Mouse (Mus musculus) right cerebral cortex, adult 2 months (tissue): ENCODE measurements around the gene Ythdf1.

ENCODE experiments used
- DNase-seq, 2 experiments: peaks; one replicate each; pipeline ENCODE4 v3.0.0; 2021 to 2022; ENCODE audit warnings: low spot score in 2 of 2

Ythdf1 gene

DNA sequence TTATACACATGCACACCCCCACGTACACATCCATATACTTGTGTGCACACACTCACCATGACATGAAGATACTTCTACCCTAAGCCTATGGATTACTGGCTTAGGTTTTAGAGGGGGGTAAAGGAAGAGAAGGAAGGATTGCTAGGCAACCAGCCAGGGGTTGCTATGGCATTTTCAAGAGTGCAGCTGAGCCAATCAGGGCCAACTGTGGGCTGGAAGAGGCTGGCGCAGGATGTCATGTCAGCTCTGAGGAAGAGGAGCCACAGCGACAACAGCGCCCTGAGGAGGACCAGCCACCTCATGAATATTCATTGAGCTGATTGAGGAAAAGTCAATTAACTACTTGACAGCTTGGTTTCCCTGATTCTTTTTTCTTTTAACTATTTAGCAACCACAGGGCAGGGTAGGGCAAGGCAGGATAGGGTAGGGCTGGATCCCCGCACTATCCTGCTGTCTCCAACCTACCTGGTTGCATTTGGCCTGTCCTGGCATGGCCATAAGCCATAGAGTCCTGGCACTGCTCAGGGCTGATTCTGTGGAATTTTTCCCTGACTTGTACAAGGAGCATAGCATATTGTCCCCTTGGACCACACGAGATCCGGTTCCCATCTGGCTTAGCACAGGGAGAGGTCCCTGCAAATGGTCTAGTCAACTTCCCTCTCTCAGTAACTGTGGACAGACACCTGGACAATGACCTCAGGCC is 41.2 kb downstream of the Ythdf1 start:
- DNase-seq: peak; percentile 72 to 73

DNA sequence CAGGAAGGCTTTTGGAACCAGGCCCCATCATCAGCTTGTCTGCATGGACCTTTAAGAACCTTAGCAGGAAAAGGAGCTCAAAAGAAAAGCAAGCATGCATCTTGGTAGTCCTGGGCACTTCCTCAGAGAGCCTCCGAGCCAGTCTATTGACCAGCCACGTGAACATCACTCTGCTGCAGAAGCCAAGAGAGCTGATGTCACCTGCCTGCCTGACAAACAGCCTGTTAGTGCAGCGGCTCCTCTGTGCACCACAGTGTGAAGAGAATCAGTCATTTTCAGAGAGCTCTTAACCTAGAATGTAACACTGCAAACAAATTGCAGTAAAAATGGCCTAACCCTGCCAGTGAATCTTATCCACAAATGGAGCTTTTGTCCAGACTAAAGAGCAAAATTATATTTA is 50.7 kb downstream of the Ythdf1 start:
- no peak for DNase-seq

DNA sequence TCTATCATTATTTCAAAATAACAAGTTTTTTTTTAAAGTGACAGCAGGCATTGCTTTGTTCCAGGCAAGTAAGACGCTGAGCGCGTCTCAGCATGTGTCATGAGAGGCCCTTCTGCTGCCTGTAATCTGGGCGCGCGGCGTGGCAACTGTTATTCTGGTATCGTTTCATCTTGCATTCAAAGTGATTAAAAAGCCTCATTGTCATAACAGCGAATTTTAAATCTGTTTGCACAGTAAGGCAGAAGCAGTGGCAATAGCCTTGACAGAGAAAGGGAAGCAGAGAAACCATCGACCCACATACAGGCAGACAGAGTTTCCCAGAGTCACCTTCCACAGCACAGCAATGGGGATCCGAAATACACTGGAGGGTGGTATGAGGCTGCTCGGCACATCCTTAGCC is 59.2 kb downstream of the Ythdf1 start:
- DNase-seq: peak; percentile 46 to 59

DNA sequence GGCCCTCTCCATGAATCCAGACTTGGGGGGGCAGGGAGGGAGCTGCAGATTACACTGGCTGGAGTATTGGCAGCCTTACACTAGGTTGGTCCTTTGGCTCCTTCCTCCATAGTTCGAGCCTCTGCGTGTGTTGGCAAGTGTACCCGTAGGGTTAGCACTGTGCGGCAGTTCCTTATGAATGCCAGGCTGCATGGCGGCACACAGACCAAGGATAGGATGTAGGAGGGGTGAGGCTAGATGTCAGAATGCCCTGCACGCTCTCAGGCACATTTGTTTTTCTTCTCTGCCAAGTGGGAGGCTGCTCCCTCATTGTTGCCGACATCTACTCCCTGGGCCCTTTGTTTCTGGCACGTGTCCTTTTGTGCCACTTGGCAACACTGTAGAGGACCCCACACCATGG is 63.6 kb downstream of the Ythdf1 start:
- DNase-seq: no peak

DNA sequence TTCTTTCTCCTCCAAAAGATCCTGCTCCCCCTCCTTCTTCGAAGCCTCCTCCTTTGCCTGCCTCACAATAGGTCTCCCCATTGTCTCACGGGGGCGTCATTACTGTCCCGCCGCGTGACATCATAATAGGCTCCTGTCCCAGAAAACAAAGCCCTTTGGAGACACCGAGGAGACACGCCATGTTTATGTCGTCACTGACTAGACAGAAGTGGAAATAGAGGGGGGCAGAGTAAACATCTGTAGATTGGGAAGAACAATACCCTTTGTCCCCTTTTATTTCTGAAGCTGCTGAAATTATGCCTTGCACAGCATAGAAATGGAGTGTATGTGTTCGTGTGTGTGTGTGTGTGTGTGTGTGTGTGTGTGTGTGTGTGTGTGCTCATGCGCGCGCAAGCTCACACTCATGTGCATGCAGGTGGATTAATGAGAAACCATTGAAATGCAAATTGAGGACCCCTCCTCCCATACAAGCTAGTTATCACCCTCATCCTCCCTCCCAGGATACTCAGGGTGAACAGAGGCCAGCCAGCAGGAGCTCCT is 65.7 kb downstream of the Ythdf1 start:
- peak in 1 of 2 experiments; percentile 31 for DNase-seq
